Mouse (Mus musculus) left cerebral cortex, adult 18-20 months (tissue): ENCODE results near the gene Vmn1r65. TPM values are rescaled to one million over a fixed set of nuclear protein-coding genes. Genes with fewer than 3 reads are reported as not detected.
"Not testable (repeated sequence)": the region's sequence is repeated elsewhere in the genome, so short reads cannot be mapped to it uniquely, and the experiment has no call there.

Experiments
- DNase-seq, 2 experiments: peaks; one replicate each; pipeline ENCODE4 v3.0.0; 2021 to 2022; ENCODE audit warnings: low spot score in 2 of 2, mixed read lengths in 1 of 2
- long read RNA-seq, 2 experiments: library from polyadenylated mRNA; stranded (forward); transcript quantifications; one replicate each; pipeline ENCODE4 v2.0.0; 2021
- total RNA-seq, 2 experiments: library from RNA; stranded (reverse); gene quantifications; 2 replicates each; pipeline ENCODE4 v1.2.3; 2021

Vmn1r65 gene
- total RNA-seq, result not detected
- long read RNA-seq, experiment 1, result 0 reads
- long read RNA-seq, experiment 2, result 0 reads

GRCm38 (mm10) chr7:6010910-6011309 lies at the start of gene Vmn1r65:
Gene Vmn1r65 (minus strand): TSS chr7:6011010.
- no peak for DNase-seq

- DNase-seq, result no peak
These were observed 34.1 kb upstream of the Vmn1r65 start, which contains the start of gene Nlrp4c for GRCm38 (mm10) chr7:6044861-6045260. Gene Nlrp4c (plus strand): TSS chr7:6045161.

GRCm38 (mm10) chr7:5982426-5982825 lies 28.4 kb downstream of the Vmn1r65 start:
- DNase-seq, result not testable (repeated sequence)

- DNase-seq, result not testable (repeated sequence)
These were observed 38.3 kb downstream of the Vmn1r65 start for GRCm38 (mm10) chr7:5972546-5972945.

Other genes starting within 250 kb of the Vmn1r65 start
- gene Vmn1r63, start 205.6 kb downstream of the Vmn1r65 start, total RNA-seq, result not detected
- not detected for gene Vmn1r64, start 126.5 kb downstream of the Vmn1r65 start, total RNA-seq
- not detected for gene Nlrp4c, start 34.2 kb upstream of the Vmn1r65 start, total RNA-seq
- 10 to 100 TPM; 27.0 to 27.9 TPM for gene Zfp787, start 145.0 kb upstream of the Vmn1r65 start, total RNA-seq
- gene Zfp444, start 161.2 kb upstream of the Vmn1r65 start, total RNA-seq, result 10 to 100 TPM; 52.1 to 54.8 TPM
- gene Galp, start 186.1 kb upstream of the Vmn1r65 start, total RNA-seq, result not detected
- gene Zscan5b, start 211.3 kb upstream of the Vmn1r65 start, total RNA-seq, result not detected
- gene Epp13, start 241.7 kb upstream of the Vmn1r65 start, total RNA-seq, result not detected